Mouse (Mus musculus) brain, embryonic 18.5 days (tissue): ENCODE results near the gene Fopnl.
A peak's percentile ranks its signal among the peaks of the same experiment; 100 is the strongest.

Experiments
- DNase-seq: peaks from one replicate; pipeline ENCODE4 v3.0.0-alpha.2; 2012; ENCODE audit warnings: low read depth, low spot score

Gene Fopnl

DNA sequence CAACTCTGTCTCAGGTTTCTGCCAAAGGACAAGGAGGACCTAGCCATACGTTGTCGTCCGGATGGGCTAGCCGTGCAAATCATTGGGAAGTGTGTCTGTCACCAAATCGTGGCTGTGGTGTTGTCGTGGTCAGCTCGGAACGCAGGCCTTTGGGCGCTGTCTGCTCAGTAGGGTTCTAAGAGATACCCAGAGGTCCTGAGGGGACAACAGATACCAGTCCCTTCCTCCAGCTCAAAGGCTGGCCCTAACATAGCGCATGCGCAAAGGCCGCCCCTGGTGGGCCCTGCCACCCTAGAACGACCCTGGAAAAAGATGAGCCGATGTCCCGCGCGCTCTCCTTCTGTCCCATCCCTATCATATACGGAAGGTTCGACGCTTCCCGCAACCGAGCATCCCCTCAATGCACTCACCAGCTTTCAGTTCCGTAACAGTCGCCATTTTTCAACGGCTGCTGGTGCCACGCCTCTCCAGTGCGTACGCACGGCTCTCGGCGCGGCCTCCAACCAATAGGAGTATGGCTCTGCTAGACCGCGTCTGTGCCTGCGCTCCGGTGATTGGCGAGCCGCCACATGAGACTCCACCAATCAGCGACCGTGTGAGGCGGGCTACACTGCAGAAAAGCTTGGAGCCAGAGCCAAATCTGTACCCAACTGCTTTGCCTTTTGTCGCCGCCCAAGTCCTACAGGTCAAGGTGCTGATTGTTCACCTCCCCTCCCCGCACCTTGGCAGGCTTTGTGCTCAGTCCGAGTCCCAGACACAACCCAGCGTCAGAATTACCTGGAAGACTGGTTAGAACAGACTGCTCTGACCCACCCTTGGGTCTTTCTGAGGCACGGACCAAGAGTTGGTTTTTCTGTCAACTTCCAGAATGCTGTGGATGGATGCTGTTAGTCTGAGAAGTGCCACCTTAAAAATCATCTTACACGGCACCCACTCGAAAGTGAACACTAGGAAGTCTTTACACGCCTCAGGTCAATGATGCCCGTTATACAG is at the start of gene Fopnl:
Gene Fopnl, minus strand, starts transcription at position 522 of the 993 bp plus-strand sequence.
- peak; percentile 93 for DNase-seq

DNA sequence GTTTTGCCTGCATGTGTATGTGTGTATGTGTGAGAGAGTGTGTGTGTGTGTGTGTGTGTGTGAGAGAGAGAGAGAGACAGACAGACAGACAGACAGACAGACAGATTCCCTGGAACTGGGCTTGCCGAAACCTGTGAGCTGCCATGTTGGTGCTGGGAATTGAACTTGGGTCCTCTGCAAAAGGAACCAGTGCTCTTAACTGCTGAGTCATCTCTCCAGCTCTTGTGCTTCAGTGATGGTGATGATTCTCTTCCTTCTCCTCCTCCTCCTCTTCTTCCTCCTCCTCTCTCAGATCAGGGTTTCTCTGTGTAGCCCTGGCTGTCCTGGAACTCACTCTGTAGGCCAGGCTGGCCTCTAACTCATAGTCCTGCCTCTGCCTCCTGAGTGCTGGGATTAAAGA is 48.8 kb upstream of the Fopnl start:
- DNase-seq, result no peak

DNA sequence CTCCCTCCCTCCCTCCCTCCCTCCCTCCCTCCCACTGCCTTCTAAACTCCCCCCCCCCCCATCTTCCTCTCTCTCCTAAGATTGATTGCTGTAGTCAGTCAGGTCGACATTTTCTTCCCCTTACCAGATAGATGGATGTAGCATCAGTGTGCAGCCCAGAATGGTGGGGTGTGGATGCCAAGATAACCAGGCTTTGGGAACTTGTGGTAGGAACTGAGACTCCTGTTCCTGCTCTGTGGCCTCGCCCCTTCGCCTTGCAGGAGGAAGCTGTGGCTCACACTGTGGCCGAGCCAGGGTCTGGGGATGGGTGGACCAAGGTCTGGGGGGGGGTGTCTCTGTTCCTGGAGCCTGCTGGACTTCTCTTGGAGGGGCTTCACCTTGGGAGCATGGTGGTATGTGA is 48.3 kb upstream of the Fopnl start:
- no peak for DNase-seq

DNA sequence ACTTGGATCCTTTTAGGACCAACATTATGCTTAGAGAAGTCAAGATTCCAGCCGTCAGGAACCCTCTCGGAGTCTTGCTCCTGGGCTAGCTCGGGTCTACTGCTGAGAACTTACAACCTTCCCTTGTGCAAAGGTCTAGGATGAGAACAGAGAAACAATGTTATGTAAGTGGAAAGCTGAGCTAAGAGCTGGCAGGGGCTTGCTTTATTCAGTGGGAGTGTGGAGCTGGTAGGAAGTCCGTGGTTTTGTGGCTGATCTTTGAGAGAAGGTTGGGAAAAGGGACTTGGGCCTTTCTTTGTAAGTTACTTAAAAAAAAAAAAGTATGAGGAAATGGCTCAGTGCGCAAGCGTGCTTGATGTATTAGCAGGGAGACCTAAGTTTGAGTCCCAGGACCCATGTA is 46.9 kb upstream of the Fopnl start:
- no peak for DNase-seq

DNA sequence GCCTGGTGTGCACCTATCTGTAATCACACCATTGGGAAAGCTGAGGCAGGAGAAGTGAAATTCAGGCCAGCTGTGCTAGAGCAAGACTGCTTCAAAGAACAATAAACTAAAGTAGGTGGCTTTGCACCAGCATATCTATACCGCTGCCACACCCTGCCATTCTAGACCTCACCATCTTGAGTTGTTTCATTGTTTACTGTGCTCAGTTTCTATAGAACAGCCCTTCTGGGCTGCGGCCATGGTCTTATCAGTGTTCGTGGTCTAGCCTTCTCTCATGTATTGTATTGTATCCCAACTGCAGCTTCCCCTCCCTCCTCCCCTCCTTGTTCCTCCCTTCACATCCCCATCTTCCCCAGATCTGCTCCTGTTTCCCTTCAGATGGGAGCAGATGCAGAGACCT is 46.3 kb upstream of the Fopnl start:
- no peak for DNase-seq

DNA sequence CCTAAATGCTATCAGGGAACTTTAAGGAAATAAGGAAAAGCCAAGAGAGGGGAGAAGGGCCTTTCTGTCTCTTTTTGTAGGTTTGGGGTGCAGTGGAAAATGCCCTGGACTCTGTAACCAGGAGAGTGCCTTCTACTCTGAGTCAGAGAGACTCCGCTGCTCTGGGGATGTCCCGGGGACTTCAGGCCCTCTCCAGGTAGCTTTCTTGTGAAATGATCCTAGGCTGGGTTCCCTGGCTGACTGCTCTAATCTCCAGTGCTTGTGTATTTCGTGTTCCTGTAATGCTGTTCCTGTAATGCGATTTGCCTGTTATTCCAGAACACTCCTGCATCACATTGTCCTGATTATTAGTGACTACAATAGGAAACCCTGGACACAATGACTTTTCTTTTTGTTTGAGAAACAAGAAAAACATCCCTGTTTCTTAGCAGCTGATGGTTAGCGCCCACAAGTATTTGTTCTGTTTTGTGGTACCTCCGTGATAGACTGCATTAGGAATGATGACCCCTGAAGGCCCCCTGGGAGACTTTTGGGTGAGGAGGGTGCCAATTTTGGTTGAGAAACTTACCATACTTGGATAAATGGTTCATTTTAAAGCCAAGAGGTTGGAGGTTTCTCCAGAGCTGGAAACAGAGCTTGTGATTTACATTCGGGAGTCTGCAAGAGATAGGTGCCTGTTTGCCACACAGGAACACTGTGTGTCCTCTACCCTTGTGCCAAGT is 45.1 kb upstream of the Fopnl start:
- no peak for DNase-seq

DNA sequence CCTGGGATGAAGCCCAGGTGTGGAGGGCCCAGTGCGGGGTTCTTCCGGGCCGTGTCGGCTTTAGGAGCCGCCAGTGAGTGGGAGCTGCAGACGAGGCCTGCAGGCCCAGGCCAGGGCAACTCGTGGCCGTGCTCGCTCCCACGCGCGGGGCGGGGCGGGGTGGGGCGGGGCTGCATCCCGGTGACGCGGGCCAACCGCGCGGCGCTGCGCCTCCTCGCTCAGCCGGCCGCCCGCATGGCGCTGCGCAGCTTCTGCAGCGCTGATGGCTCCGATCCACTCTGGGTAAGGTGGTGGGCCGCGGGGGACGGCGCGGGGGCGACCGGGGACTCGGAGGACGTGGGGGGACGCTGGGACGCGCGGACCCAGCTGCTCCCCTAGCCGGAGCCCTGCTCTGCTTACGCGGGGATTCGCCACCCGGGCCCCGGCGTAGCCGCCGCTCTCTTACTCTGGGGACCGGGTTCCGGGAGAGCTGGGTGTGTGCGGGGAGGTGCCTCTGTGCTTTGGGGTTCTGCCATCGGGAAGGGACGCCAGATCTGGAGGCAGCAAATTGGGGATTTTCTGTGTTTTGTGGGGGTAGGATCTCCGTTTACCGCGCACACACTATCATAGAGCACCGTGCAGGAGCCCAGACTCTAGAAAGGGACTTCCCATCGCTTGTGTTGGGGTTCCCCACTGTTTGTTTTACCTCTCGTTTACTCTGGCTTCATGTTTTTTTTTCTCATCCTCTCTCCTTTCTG is 44.3 kb upstream of the Fopnl start, which contains the start of gene Abcc1:
Gene Abcc1, plus strand, starts transcription at position 197 of the 737 bp plus-strand sequence.
- DNase-seq, result peak; percentile 43

DNA sequence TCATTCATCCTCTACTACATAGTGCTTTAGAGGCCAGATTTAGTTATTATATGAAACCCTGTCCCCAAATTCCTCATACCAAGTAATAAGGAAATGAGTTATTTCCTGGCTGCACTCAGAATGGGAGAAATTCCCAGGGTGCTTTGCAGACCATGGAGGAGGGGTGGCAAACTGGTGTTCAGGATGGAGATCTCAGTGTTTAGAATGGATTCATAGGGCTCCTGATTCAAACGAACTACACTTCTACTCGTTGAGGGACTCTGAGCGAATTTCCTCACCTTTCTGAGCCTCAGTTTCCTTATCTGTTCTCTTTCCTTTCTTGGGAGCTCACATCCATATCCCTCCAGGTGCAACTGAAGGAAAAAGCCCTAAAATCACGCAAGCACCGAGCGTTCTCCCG is 43.7 kb upstream of the Fopnl start:
- peak; percentile 14 for DNase-seq

DNA sequence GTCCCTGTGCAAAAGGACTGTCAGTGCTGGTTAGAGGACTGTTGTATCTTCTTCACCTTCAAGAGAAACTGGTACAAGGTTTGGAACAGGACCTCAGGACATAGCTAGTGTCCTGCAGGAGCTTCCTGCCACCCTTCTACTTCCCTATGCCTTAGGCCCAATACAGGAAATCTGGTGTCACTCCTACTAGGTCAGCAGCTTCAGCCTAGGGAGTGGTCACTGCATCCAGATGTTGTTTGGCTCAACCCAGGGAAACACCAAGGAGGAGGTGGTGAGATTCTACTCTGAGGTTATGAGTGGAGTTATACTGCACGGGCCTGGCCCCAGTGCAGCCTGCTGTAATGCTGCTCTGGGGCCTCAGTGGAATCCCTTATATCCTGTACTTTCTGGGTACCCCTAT is 41.3 kb upstream of the Fopnl start:
- no peak for DNase-seq

DNA sequence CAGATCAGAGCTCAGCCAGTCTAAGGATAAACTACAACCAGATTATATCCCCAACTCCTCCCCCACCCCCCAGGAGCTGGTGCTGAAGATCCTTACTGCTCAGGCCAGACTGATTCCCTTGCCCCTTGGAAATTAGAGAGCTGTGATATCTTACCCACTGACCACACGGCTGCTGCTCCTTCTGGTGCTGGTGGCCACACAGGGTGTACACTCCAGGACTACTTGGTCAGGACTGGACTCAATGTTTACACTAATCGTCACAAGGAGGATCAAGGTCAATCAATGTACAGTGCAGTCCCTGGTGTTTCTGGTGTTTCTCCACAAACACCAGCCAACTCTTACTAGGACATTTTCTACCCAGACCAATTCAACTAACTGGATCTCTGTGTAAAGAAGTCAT is 40.7 kb upstream of the Fopnl start:
- no peak for DNase-seq

DNA sequence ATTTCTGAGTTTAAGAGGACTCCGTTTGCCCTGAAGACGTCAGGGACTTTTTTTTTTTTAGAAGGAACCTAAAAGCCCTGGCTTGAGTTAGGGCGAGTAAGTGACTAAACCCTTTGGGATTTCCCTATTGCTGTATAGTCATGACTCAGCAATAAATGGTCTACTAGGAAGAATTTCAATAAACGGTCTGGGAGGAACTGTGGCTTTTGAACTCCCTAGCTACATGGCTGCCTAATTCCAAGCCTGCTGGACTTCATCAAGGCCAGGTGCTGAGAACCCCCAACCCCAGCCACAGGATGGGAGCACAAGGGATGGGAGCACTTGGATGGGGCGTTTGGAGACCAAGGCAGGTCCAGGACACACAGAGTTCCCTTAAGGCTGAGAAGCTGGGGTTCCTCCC is 35.5 kb upstream of the Fopnl start:
- no peak for DNase-seq

DNA sequence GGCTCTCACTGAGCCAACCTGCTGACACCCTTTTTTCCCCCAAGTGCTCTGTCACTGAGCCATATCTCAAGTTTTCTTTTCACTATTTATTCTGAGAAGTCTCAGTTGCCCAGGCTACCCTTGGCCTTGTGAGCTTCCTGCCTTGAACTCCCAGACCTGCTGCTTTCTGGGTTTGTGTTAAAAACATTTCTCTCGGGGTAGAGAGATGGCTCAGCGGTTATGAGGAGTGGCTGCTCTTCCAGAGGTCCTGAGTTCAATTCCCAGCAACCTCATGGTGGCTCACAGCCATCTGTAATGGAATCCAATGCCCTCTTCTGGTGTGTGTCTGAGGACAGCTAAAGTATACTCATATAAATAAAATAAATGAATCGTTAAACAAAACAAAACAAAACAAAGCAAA is 35.0 kb upstream of the Fopnl start:
- no peak for DNase-seq

DNA sequence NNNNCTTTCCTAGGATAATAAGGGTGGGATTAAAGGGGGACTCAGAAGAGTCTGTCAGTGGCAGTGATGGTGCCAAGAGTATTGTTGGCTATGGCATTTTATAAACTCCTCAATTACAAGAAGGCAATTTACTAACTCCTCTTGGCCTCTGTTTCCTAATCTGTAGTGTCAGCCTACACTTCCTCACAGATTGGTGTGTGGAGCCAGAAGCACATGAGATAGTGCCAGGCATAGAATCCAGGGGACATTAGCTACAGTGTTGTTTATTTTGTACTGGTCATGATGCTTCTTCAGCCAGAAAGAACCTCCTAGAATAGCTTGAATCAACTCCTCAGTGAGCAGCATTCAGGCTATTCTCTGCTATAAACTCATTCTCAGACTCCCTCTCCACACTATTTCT is 34.4 kb upstream of the Fopnl start:
- no peak for DNase-seq

DNA sequence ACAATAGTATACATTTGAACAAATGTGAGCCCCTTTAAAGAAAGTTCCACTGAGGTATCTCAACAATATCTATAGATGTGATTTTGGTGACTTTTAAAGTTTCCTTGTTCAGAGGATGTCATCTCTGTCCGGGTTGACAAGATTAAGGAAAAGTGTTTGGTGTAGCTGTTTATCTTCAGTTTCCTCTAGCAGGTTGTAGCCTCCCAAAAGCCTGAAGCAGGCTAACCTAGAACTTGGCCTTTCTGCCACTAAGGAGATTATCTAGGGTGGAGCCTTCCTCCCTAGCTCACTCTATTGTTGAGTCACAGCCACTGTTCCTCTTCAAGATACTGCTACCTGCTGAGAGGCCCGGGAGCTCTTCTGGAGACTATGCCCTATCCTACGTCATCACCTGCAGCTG is 27.8 kb upstream of the Fopnl start:
- DNase-seq, result no peak

DNA sequence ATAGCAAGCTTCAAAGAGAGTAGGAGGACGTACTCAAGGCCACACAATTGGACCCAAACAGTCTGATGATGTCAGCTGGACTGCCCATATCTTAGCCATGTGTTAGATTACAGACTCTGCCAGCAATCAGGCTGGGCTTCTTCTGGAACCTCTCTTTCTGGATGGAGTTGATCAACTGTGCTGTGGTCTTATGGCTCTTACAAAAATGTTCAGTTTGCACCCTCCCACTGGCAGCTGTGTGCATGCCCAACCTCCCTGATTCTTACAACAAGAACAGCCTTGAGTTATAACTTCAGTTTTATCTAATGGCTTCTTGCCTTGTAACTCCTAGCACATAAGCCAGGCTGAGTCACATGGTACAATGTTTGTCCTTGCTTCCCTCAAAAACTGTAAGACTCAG is 11.0 kb upstream of the Fopnl start:
- no peak for DNase-seq

DNA sequence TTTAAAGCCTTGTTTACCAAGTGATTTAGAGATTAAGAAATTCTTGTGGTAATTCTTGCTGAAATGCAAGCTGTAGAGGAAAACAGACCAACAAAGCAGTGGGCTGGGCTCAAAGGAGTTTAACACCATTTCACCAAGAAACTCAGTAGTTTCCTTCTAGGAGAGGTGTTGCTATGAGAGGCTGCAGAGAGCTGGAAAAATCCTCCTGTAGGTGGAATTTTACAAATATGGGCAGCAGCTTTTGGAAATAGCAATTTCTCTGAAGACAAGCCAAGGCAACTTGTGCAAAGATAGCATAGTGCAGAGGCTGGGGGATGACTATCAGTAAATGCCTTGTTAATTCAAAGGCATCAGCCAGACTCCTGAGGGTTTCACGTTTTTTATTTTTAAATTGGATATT is 3.3 kb upstream of the Fopnl start:
- no peak for DNase-seq

DNA sequence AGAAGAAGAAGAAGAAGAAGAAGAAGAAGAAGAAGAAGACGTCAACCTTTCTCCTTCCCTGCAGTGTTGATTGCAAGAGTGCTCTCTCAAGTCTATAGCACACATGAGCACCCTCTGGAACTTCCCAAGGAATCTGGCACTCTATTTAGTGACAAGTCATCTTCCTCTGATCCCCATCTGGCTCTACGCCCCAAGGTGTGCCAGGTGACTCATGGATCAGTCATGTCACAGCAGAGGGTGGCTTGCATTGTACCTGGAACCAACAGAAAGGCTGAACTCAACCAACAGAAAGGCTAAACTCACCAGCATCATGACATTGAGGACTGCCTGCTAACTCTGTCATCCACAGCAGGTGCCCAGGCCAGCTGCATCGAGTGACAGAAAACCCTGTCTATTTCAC is 2.5 kb upstream of the Fopnl start:
- no peak for DNase-seq

DNA sequence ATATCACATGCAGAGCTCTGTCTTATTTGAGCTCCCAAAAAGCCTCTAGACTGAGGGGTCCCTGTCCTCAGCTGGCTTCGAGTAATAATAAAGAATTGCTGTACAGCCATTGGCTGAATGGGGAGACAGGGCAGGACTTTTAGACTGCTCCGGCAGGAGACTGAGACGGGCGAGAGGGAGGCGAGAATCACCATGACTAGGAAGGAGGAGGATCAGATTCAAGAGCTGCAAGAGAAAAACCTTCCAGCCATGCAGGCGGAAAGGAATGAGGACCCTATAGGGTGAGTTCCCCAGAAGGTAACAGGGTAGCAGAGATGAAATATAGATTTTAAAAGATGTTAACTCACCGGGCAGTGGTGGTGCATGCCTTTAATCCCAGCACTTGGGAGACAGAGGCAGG is 4.3 kb downstream of the Fopnl start:
- DNase-seq, result no peak

DNA sequence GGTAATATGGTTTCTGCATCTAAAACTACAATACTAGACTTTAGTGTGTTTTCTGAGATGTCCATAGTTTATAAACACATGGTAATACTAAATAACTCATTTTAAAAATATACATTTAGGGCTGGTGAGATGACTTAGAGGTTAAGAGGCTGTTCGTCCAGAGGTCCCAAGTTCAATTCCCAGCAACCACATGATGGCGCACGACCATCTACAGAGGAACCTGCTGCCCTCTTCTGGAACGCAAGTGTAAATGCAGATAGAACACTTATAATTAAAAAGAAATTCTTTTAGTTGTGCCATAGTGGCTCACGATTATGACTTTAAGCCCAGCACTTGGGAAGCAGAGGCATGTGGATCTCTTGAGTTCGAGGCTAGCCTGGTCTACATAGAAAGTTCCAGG is 5.8 kb downstream of the Fopnl start:
- DNase-seq, result no peak

DNA sequence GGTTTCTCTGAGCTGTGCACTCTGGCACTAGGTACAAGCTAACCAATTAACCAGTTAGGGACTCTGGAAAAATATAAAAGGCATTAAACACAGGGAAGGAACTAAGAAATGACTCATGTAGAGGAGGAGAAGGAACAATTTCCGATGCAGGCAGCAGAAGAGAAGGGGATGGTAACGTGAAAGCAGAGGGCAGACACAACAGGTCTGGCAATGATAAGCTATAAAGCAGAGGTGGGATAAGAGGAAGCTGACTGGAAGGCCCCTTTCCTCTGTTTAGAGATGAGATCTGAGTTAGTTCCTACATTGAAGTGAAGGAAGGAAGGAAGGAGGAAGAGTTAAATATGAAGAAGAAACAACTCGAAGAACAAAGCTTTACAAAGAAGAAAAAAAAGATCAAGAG is 7.4 kb downstream of the Fopnl start:
- no peak for DNase-seq

DNA sequence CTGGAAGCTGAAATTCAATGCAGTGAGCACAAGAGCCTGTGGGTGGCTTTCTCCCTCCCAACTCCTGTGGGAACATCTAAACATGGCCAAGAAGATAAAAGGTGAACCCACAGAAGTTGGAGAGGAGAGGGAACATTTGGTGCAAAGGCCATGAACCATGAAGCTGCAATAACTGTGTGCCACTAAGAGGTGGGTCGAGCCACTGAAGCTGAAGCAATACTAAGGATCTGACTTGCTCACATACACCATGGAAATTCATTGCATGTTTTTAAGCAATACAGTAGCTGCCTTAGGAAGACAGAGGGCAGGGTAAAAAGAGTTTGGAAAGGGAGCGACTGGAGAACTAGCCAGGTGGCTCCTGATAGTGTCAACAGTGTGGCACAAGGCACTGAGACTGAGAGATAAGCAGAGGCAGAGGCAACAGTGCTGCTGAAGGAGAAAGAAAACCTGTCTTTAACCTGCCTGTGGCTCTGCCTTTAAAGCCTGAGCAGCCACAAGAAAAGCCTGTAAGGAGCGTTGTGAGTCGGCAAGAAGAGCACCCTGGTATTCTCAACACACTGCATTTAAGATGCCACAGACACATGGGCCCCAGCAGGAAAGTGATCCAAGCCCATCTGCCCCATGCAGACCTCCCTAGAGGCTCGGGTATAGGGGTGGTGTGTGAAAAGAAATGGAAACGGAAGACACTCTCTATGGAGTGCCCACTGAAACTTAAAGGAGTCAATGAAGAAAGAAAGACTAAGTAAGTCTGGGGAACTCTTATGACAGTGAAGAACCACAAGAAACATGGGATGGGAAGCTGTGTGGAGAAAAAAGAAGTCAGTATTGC is 8.7 kb downstream of the Fopnl start:
- DNase-seq, result no peak
